Mouse (Mus musculus) kidney, embryonic 14.5 days (tissue): ENCODE results near the gene Pkn3. TPM values are rescaled to one million over a fixed set of nuclear protein-coding genes. Genes with fewer than 3 reads are reported as not detected.
"Not testable (repeated sequence)": the region's sequence is repeated elsewhere in the genome, so short reads cannot be mapped to it uniquely, and the experiment has no call there.

Experiments
- ATAC-seq: fragments of 200-750 bp; cut with Nextera tagmentation; 2 replicates; pipeline ENCODE4 v1.8.0; 2017; ENCODE audit warnings: moderate number of reproducible peaks, mild to moderate bottlenecking, moderate TSS enrichment, moderate library complexity; ENCODE audit not compliant: low FRiP score, low TSS enrichment
- H3K27ac ChIP-seq: fragments of 300-500 bp; sonication (generic); 2 replicates; pipeline ENCODE4 v1.5.1; 2014; ENCODE audit warnings: low read depth, mild to moderate bottlenecking, low read length, moderate library complexity, mixed read lengths
- H3K27me3 ChIP-seq: fragments of 300-500 bp; sonication (generic); 2 replicates; pipeline ENCODE4 v1.6.1; 2014; ENCODE audit warnings: mild to moderate bottlenecking, low read length; ENCODE audit not compliant: control insufficient read depth, insufficient read depth
- H3K36me3 ChIP-seq: fragments of 300-500 bp; sonication (generic); 2 replicates; pipeline ENCODE4 v1.6.1; 2014; ENCODE audit warnings: low read length, mixed read lengths; ENCODE audit not compliant: control insufficient read depth, insufficient read depth
- H3K4me1 ChIP-seq: fragments of 300-500 bp; sonication (generic); 2 replicates; pipeline ENCODE4 v1.6.1; 2014; ENCODE audit warnings: low read length, mixed read lengths; ENCODE audit not compliant: control insufficient read depth, insufficient read depth
- H3K4me2 ChIP-seq: fragments of 300-500 bp; sonication (generic); replicated peaks from 2 replicates; pipeline ENCODE4 v1.6.1; 2014; ENCODE audit warnings: low read depth, mild to moderate bottlenecking, low read length
- H3K4me3 ChIP-seq: fragments of 300-500 bp; sonication (generic); 2 replicates; pipeline ENCODE4 v1.5.1; 2014; ENCODE audit warnings: mild to moderate bottlenecking, low read length
- H3K9ac ChIP-seq: fragments of 300-500 bp; sonication (generic); 2 replicates; pipeline ENCODE4 v1.6.1; 2014; ENCODE audit warnings: low read depth, mild to moderate bottlenecking, low read length, moderate library complexity
- H3K9me3 ChIP-seq: fragments of 300-500 bp; sonication (generic); 2 replicates; pipeline ENCODE4 v1.6.1; 2016; ENCODE audit warnings: low read length; ENCODE audit not compliant: control insufficient read depth
- WGBS: fragments of 180-500 bp; shearing (Covaris S2); extraction: QIAGEN DNeasy Blood & Tissue Kit; methylation state at CpG from one replicate; pipeline ENCODE4 v1.1.7; 2014; 5-methylcytosine and 5-hydroxymethylcytosine counted together
- polyA plus RNA-seq: library from polyadenylated mRNA; unstranded; fragments of >200 nt; fragmentation: Nextera tagmentation; extraction: Ambion mirVana; gene quantifications from 2 replicates; pipeline ENCODE4 v1.2.1, GENCODE M21; 2014

Gene Pkn3
- polyA plus RNA-seq, 1 experiment from 2014 or later = 9.1 TPM

DNA sequence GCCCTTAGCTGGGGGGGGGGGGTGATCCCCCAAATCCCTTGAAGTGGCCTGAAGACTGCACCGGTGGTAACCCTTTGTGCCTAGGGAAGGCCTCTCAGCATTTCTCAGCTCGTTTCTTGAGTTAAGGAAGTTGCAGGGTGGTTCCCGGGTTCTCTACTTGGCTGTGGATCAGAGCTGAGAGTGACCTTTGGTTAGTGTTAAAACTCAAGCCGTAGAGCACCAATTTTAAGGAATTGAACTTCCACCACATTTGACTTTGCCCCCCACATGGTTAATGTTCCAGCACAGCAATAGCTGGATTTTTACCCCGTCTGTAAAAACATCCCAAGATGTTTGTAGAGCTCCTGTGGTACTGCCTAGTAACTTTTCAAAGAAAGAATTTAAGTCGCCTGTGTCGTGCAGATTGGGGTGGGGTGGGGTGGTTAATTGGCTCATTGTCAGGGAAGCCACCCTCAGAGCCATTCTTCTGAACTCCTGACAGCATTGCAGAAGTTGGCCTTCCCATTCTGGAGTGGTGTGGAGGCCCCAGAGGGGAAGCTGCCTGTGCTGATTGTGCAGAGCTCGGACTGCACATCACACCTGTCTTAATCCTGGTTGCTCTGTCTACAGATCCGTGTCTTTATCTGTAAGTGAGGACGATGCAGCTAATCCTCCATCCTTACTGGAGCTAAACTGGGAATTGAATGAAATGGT, 57.6 kb downstream of the Pkn3 start:
- Histone ChIP-seq H3K9me3 (no peaks in the 10 kb centered on the region), H3K4me3 (peak overlapping the region; percentile 87), H3K4me1 (peaks cover 15% of the 10 kb centered on the region; the same call in 1 of the 2 replicates), H3K9ac (peak overlapping the region; percentile 76), H3K4me2 (peak overlapping the region; percentile 90), H3K27ac (no peak overlapping the region), H3K27me3 (no peaks in the 10 kb centered on the region), H3K36me3 (peaks cover 18% of the 10 kb centered on the region)
- 68% methylated on average over 10 of the region's 10 CpGs for WGBS
- no peak for ATAC-seq

DNA sequence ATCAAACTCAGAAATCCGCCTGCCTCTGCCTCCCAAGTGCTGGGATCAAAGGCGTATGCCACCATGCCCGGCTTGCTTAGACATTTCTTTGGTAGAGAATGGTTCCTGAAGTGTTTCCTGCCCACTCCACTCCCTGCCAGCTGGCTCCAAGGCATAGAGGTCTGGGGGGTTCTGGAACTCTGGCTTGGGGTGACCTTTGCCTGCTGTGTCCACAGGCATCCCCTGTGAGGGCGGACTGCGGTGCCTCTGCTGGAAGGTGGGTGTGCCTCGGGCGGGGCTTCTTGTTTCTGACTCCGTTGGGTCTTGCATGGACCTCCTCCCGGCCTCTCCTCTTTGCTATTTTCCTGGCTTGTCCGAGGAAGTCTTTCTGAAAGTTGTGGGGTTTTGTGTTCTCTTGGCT, 59.0 kb downstream of the Pkn3 start:
- H3K4me3 ChIP-seq = no peak overlapping the region
- H3K36me3 ChIP-seq = peaks cover 32% of the 10 kb centered on the region
- H3K9me3 ChIP-seq = no peaks in the 10 kb centered on the region
- no peak overlapping the region for H3K9ac ChIP-seq
- no peak overlapping the region for H3K27ac ChIP-seq
- H3K27me3 ChIP-seq = no peaks in the 10 kb centered on the region
- 92% methylated on average over 10 of the region's 10 CpGs for WGBS
- H3K4me1 ChIP-seq = peaks cover 15% of the 10 kb centered on the region; the same call in 1 of the 2 replicates
- ATAC-seq = no peak
- H3K4me2 ChIP-seq = no peak overlapping the region

DNA sequence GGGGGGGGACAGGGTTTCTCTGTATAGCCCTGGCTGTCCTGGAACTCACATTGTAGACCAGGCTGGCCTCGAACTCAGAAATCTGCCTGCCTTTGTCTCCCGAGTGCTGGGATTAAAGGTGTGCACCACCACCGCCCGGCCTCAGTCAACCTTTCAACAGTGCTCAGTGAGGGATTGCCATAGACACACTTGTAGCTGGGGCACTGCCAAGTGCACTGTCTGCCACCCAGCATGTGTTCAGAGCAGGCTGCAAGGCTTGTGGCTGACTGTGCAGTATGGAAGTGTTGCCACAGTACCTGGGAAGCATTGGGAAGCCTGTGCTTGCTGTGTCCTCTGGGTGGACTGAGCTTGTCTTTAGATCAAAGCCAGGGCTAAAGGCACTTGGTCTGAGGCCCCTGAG, 62.5 kb downstream of the Pkn3 start:
- not testable (repeated sequence) for H3K9ac ChIP-seq, H3K4me3 ChIP-seq, H3K4me1 ChIP-seq, H3K9me3 ChIP-seq, H3K27ac ChIP-seq, H3K4me2 ChIP-seq, H3K27me3 ChIP-seq, ATAC-seq
- 94% methylated on average over 4 of the region's 4 CpGs for WGBS
- H3K36me3 ChIP-seq = peaks cover 66% of the 10 kb centered on the region

Other genes starting within 250 kb of the Pkn3 start
- gene Cercam, start 208.5 kb upstream of the Pkn3 start, polyA plus RNA-seq = 8.9 and 15.6 TPM in 2 replicates
- gene Odf2, start 188.5 kb upstream of the Pkn3 start, polyA plus RNA-seq = 43.8 and 79.9 TPM in 2 replicates
- gene Gle1, start 142.3 kb upstream of the Pkn3 start, polyA plus RNA-seq = 43.8 and 57.9 TPM in 2 replicates
- gene Sptan1, start 112.1 kb upstream of the Pkn3 start, polyA plus RNA-seq = 121 and 136 TPM in 2 replicates
- 41.2 and 42.6 TPM in 2 replicates for gene Wdr34, start 28.8 kb upstream of the Pkn3 start, polyA plus RNA-seq
- gene Set, start 20.3 kb upstream of the Pkn3 start, polyA plus RNA-seq = 647 and 702 TPM in 2 replicates
- gene Zdhhc12, start 16.0 kb downstream of the Pkn3 start, polyA plus RNA-seq = 36.3 and 40.9 TPM in 2 replicates
- 9.4 and 11.9 TPM in 2 replicates for gene Zer1, start 46.9 kb downstream of the Pkn3 start, polyA plus RNA-seq
- 11.1 and 15.3 TPM in 2 replicates for gene Tbc1d13, start 56.1 kb downstream of the Pkn3 start, polyA plus RNA-seq
- 20.3 and 22.1 TPM in 2 replicates for gene Endog, start 93.8 kb downstream of the Pkn3 start, polyA plus RNA-seq
- 58.2 and 77.0 TPM in 2 replicates for gene Spout1, start 100.8 kb downstream of the Pkn3 start, polyA plus RNA-seq
- 10.0 and 11.4 TPM in 2 replicates for gene Kyat1, start 128.2 kb downstream of the Pkn3 start, polyA plus RNA-seq
- 49.4 and 51.1 TPM in 2 replicates for gene Lrrc8a, start 160.0 kb downstream of the Pkn3 start, polyA plus RNA-seq
- 0.07 and 0.26 TPM in 2 replicates for gene Gm28035, start 162.9 kb downstream of the Pkn3 start, polyA plus RNA-seq
- gene Phyhd1, start 188.5 kb downstream of the Pkn3 start, polyA plus RNA-seq = 7.7 and 11.5 TPM in 2 replicates
- gene Gm28038, start 203.4 kb downstream of the Pkn3 start, polyA plus RNA-seq = not detected in 2 replicates
- gene Dolk, start 208.7 kb downstream of the Pkn3 start, polyA plus RNA-seq = 25.2 and 34.4 TPM in 2 replicates
- 35.2 and 54.4 TPM in 2 replicates for gene Nup188, start 208.7 kb downstream of the Pkn3 start, polyA plus RNA-seq